Mouse (Mus musculus) cerebellum, adult 9-11 months (tissue): ENCODE results near the gene Gm20388.

Source experiments
- DNase-seq: peaks from one replicate; pipeline ENCODE4 v3.0.0; 2022

Gm20388 gene

GRCm38 (mm10) chr8:122746439-122746838 is 2835.8 kb downstream of the Gm20388 start:
- no peak for DNase-seq

- no peak for DNase-seq
Observed at GRCm38 (mm10) chr8:122747825-122748224, 2837.2 kb downstream of the Gm20388 start.

GRCm38 (mm10) chr8:122749333-122749958 is 2838.8 kb downstream of the Gm20388 start:
- DNase-seq: no peak

- peak; percentile 78 for DNase-seq
Observed at GRCm38 (mm10) chr8:122751342-122751741, 2840.7 kb downstream of the Gm20388 start.

DNA sequence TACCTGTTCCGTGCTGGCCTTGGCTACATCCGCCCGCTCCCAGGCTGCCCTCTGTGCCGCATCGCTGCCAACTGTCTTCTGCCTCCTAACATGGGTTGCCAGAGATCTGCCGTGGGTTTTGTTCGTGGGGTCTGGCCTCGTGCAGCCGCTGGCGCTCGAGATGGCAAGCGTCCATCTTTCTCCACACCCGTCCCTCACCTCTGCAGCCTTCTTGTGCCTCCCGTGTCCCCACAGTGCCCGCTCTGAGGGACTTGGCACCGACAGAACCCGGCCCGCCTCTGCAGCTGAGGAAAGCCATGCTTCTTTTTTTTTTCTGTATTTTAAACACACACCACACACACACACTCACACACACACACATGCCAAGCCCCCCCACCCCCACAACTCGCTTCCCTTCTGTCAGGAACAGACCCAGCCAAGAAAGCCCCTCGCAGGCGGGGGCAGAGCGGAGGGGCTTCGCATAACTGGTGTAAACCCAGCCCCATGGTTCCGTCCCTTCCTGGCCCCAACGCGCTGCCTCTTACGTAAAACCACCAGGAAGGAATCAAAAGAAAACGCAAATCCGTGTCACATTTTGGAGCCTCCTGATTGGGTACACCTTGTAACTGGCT is 2841.6 kb downstream of the Gm20388 start:
- peak; percentile 85 for DNase-seq

- no peak for DNase-seq
Observed at GRCm38 (mm10) chr8:122758597-122758996, 2848.0 kb downstream of the Gm20388 start.

DNA sequence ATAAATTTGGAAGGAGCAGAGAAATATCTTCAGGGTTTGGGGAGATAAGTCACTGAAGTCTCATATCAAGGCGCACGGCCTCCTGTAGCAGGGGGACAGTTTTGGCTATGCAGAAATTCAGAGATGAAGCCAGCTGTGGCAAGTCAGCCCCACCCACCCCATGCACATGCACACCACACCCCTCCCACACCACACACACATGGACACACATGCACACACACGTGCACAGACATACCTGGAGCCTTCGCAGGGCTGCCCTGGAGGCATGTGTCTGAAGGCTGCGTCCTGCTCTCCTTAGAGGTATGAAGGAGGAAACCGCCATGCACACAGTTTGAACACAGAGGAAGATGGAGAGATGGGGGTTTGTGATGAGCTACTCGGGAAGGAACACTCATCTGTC is 2849.5 kb downstream of the Gm20388 start:
- DNase-seq: no peak

DNA sequence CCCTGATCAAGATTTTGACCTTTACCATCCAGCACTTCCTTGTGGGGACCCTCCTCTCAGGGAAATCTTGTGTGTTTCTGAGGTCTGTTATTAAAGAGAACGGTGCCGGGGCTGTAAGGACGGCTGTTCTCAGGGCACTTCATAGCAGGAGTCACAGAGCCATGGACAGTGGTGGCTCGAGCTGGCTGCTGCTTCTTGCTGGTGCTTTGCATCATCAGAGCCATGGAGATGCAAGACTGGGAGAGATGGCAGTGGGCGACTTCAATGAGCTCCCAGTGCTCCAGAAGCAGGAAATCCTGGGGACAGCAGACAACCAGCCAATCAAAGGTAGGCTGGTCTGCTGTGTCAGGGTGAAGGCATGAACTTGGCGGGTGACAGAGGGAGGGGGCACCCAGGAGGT is 2850.5 kb downstream of the Gm20388 start:
- DNase-seq: no peak

DNA sequence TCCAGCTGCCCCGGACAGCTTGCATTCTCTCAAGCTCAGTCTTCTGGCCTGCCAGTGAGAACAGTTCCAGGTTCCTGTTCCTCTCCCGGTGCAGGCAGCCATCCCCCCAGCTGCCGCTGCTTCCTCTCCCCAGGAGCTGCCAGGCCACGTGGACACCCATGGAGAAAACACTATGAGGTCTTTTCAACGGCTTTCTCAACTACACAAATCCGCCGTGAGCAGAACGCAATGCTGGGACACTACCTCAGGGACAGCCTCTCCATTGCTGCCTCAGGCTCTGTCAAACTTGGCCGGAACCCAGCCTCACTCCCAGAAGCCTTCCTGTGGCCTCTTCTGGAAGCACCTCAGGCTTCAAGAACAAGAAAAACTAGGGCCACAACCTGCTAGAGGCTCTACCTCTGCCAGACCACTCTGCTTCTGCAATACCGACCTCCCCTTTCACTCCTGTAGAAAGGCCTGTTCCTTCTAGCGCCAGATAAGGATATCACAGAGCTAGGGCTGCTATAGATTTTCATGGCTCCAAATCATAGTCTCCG is 2852.2 kb downstream of the Gm20388 start:
- DNase-seq: no peak

DNA sequence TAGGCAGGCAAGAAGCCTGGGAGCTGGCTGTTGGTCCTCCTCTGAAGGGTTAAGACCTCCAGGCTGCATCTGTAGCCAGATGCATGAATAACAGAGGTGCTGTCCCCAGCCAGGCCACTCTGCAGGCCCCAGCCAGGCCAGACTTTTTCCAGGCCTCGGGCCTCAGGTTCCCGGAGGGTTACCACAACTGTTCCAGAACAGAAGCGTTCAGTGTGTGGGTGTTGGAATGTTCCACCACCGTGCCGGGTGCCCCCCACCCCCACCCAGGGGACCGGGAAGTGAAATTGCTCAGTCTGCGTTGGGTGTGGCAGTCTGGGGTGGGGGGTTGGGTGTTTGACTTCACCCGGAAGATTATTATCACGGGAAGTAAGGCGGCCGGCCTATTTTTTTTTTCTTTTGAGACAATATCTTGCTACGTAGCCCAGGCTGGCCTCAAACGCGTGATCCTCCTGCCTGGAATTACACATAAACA is 2852.7 kb downstream of the Gm20388 start:
- DNase-seq: no peak

DNA sequence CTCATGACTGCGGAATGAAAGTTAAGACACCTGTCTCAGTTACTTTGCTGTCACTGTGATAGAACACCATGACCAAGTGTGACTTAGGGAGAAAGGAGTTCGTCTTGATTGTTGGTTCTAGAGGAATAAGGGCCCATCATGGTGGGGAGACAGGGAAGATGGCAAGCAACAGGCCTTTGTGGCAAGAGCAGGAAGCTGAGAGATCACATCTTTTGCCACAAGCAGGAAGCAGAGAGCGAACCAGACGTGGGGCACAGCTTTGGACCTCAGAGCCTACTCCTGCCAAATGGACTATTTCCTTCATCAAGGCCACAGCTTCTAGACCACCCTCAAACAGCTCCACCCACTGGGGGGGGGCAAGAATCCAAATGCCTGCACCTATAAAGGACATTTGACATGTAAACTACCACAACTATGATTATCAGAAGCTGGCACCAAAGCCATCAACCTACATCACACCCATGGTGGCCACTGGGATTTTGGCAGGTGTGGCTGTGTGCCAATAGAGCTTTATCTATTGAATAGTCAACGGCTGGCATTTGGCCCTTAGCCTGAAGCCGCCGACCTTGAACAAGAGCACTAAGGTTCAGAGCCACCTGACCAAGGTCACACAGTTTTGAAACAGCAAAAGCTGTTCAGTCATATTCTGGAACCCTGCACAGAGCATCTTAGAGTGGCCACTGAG is 2854.3 kb downstream of the Gm20388 start:
- DNase-seq: no peak

GRCm38 (mm10) chr8:122766189-122766588 is 2855.5 kb downstream of the Gm20388 start:
- DNase-seq: no peak

DNA sequence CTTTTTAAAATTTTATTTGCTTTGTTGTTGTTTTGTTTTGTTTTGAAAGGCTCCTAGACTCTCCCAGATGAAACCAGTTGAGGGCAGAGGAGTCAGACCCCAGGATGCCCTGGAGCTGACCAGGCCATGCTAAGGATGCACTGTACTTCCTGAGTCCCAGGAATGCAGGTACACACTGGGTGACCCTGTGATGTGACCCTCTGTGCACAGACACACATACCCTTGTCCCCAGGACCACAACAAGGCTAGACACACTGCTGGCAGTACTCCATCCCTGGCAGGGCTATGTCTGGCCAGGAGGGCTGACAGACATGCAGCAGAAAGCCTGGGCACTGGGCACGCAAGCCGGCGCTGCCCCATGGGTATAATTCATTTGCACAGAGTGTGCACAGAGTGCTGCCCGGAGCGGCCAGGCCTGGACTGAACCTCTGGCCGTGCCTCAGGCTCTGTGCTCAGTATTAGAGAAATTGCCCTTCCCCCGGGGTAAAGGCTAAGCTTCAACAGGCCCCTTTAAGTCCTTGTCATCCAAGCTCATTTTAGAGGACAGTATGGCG is 2856.1 kb downstream of the Gm20388 start:
- no peak for DNase-seq

GRCm38 (mm10) chr8:122767229-122767628 is 2856.6 kb downstream of the Gm20388 start:
- no peak for DNase-seq

- peak; percentile 77 for DNase-seq
Observed at GRCm38 (mm10) chr8:122769251-122770058, 2858.8 kb downstream of the Gm20388 start.

GRCm38 (mm10) chr8:122772431-122773060 is 2861.9 kb downstream of the Gm20388 start:
- no peak for DNase-seq

GRCm38 (mm10) chr8:122775285-122776155 is 2864.9 kb downstream of the Gm20388 start, which contains the start of gene Acsf3:
TSS of gene Acsf3 (plus strand) at chr8:122775486.
- peak; percentile 75 for DNase-seq

GRCm38 (mm10) chr8:122777701-122778100 is 2867.1 kb downstream of the Gm20388 start:
- no peak for DNase-seq

GRCm38 (mm10) chr8:122778703-122779239 is 2868.1 kb downstream of the Gm20388 start:
- no peak for DNase-seq

DNA sequence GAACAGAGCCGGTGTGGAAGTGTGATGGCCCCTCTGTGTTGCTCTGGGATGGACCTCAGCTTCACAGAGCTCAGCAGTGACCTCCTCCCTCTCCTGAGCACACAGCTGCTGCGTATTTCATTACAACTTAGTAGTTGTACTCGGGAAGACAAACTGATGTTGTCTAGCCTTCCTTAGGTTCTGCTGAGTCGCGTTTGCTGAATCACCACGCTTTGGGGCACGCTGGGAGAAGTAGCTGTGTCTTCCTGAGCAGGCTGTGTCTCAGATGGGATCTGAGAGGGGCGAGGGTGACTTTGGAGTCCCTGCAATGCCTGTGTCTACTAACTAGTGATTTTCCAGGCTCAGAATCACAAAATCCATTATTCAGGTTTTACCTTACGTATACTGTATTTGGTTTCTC is 2868.6 kb downstream of the Gm20388 start:
- DNase-seq: no peak

- no peak for DNase-seq
Observed at GRCm38 (mm10) chr8:122784756-122785155, 2874.1 kb downstream of the Gm20388 start.
